Mouse (Mus musculus): ENCODE data around the gene Lonrf3. TPM values are rescaled to one million over a fixed set of nuclear protein-coding genes. Genes with fewer than 3 reads are reported as not detected.

Lonrf3 gene
- polyA plus RNA-seq (2014; fragmentation: Illumina TruSeq; extraction: RNeasy Lipid Tissue Mini Kit (QIAGEN cat#74804); ENCODE audit: low read depth, low replicate concordance): 31.8 TPM

DNA sequence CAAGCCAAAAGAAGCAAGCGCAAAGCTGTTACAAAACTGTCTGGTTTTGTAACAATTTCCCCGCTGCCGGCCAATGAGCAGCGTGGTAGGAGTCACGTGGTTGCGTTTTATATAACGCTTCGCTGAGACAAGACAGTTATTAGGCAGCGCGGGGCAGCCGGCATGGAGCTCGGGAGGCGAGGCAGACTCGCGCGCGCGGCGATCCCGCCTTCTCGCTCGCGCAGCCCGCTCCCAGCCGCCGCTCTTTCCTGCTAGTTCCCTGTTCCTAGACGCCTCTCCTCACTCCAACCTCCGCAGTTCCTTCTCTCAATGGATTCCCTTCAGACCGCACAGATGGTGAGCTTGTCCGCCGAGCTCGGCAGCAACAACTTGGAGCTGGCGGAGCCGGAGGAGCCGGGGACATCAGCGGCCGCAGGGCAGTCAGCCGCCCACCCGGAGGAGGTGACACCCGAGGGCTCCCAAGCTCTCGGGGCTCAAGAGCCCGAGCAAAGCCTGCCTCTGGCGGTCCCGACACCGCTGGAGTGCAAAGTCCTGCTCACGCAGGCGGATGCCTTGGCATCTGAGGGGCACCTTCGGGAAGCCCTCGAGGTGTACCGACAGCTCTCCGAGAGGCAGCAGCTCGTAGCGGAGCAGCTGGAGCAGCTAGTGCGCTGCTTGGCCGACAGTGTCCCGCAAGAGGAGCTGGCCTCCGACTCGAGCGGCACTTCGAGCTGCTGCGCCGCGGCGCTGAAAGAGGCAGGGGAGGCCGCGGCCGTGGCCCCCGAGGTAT lies at the start of gene Lonrf3:
TSS of gene Lonrf3 (plus strand) at position 83 of the 769 bp plus-strand sequence.

GRCm38 (mm10) chrX:36400980-36401379 lies 72.8 kb downstream of the Lonrf3 start, which contains the start of gene Gm6268:
Gene Gm6268, plus strand, starts transcription at chrX:36401280.

Other genes starting within 250 kb of the Lonrf3 start
- 5.8 TPM for gene Il13ra1, start 216.2 kb upstream of the Lonrf3 start, polyA plus RNA-seq (2014; fragmentation: Illumina TruSeq; extraction: RNeasy Lipid Tissue Mini Kit (QIAGEN cat#74804); ENCODE audit: low read depth, low replicate concordance)
- gene Zcchc12, start 132.4 kb upstream of the Lonrf3 start, polyA plus RNA-seq (2014; fragmentation: Illumina TruSeq; extraction: RNeasy Lipid Tissue Mini Kit (QIAGEN cat#74804); ENCODE audit: low read depth, low replicate concordance): 2.2 TPM
- 8.6 TPM for gene Gm6268, start 72.9 kb downstream of the Lonrf3 start, polyA plus RNA-seq (2014; fragmentation: Illumina TruSeq; extraction: RNeasy Lipid Tissue Mini Kit (QIAGEN cat#74804); ENCODE audit: low read depth, low replicate concordance)
- 261 TPM for gene Gm14569, start 163.5 kb downstream of the Lonrf3 start, polyA plus RNA-seq (2014; fragmentation: Illumina TruSeq; extraction: RNeasy Lipid Tissue Mini Kit (QIAGEN cat#74804); ENCODE audit: low read depth, low replicate concordance)

Measured in testis, adult 10 weeks (tissue).